Mouse (Mus musculus): ENCODE results near the gene Tbx3. TPM values are rescaled to one million over a fixed set of nuclear protein-coding genes. Genes with fewer than 3 reads are reported as not detected.

Gene Tbx3
- polyA plus RNA-seq, 1 experiment from 2014 or later: 10.0 TPM

GRCm38 (mm10) chr5:119711626-119712025 is 41.2 kb downstream of the Tbx3 start:
- WGBS: 84% methylated on average over 5 of the region's 5 CpGs
- Histone ChIP-seq H3K4me3 (no peak overlapping the region), H3K36me3 (no peaks in the 10 kb centered on the region), H3K4me2 (no peak overlapping the region), H3K9ac (no peak overlapping the region), H3K9me3 (replicated peaks) (no peaks in the 10 kb centered on the region), H3K27me3 (peaks cover 47% of the 10 kb centered on the region), H3K4me1 (replicated peaks) (no peaks in the 10 kb centered on the region), H3K27ac (no peak overlapping the region)
- no peak for ATAC-seq (replicated peaks; ENCODE audit: insufficient number of reproducible peaks, insufficient read depth, low FRiP score, low read depth)

- ATAC-seq (replicated peaks; ENCODE audit: insufficient number of reproducible peaks, insufficient read depth, low FRiP score, low read depth): no peak; the same call in 1 of the 2 replicates
- no peaks in the 10 kb centered on the region for H3K4me1 ChIP-seq (replicated peaks)
- no peaks in the 10 kb centered on the region for H3K36me3 ChIP-seq
- peaks cover 35% of the 10 kb centered on the region for H3K27me3 ChIP-seq
- H3K9me3 ChIP-seq (replicated peaks): no peaks in the 10 kb centered on the region
- H3K4me2 ChIP-seq: peak overlapping the region; percentile 55
- H3K27ac ChIP-seq: no peak overlapping the region
- WGBS: 3% methylated on average over 22 of the region's 22 CpGs
- peak overlapping the region; percentile 33 for H3K4me3 ChIP-seq
- no peak overlapping the region for H3K9ac ChIP-seq
Measured at GRCm38 (mm10) chr5:119712679-119713246, 42.3 kb downstream of the Tbx3 start.

DNA sequence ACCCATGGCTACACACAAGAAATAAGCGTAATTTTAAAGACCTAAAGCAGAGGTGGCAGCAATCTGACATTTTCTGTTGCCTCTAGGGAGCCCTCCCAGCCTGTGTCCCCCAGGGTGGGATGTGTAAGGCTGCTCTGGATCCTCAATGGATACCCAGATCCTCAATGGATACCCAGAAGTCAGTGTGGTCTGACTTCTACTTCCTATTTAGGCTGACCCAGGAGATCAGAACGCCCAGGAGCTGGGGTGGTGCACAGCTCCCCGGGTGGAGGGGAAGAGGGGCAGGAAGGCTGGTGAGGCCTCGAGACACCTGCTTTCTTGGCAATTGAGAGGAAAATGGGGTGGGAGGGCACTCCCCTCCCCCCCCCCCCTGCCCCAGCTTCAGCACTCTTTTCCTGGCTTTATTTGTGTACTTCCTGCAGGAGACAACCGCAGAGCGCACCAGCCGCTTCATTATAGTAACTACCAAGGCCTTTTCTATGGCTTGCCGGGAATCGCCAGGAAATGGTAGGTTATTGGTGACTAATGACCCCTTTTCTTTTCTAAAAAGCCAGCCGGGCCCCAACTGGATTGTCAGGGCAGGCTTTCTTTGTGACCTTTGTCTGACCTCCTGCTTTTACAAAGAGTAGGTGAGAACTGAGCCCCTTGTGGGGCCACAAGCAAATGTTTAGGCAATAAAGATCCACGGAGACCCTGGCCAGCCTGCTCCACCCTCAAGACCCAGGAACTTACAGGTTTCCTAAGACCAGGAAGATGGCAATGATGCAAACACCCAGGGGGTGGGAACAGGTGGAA is 50.2 kb downstream of the Tbx3 start:
- Histone ChIP-seq H3K36me3 (no peaks in the 10 kb centered on the region), H3K4me2 (no peak overlapping the region), H3K27ac (no peak overlapping the region), H3K4me1 (replicated peaks) (no peaks in the 10 kb centered on the region), H3K9me3 (replicated peaks) (no peaks in the 10 kb centered on the region), H3K4me3 (no peak overlapping the region), H3K9ac (no peak overlapping the region), H3K27me3 (no peaks in the 10 kb centered on the region)
- ATAC-seq (replicated peaks; ENCODE audit: insufficient number of reproducible peaks, insufficient read depth, low FRiP score, low read depth): no peak
- 58% methylated on average over 11 of the region's 11 CpGs for WGBS

DNA sequence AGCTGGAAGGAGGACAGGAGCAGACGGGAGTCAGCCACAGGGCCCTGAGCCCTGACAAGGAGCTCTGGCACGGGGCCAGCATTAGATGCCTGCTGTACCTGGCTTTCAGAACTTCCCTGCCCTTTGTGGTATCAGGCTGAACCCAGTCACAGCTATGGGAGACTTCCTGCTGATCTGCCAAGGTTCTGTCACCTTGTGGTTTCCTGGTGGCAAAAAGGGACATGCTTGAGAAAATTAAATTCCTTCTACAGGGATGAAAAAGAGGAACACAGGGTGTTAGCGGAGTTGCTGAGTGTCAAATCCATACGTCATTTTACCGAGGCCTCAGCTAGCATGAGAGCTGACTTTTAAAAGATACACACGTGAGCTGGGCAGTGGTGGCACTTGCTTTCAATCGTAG is 62.5 kb downstream of the Tbx3 start:
- Histone ChIP-seq H3K9me3 (replicated peaks) (no peaks in the 10 kb centered on the region), H3K4me3 (no peak overlapping the region), H3K36me3 (no peaks in the 10 kb centered on the region), H3K27me3 (0 out of 2 replicates have a peak, but pooled peaks cover 2% of the 10 kb centered on the region), H3K9ac (no peak overlapping the region), H3K4me1 (replicated peaks) (peaks cover 7% of the 10 kb centered on the region), H3K27ac (no peak overlapping the region), H3K4me2 (no peak overlapping the region)
- ATAC-seq (replicated peaks; ENCODE audit: insufficient number of reproducible peaks, insufficient read depth, low FRiP score, low read depth): no peak
- 20% methylated on average over 7 of the region's 7 CpGs for WGBS

Other genes starting within 250 kb of the Tbx3 start
- gene Tbx5, start 162.0 kb downstream of the Tbx3 start, polyA plus RNA-seq (2015; fragmentation: Nextera tagmentation; extraction: Ambion mirVana): 30.1 and 33.8 TPM in 2 replicates